Mouse (Mus musculus) lung, adult 2 months (tissue): Measurements from ENCODE around the gene Ate1.

Experiments
- CTCF ChIP-seq: fragments of 200-500 bp; IDR thresholded peaks from 2 replicates; pipeline ENCODE4 v1.5.1; 2011; ENCODE audit warnings: mild to moderate bottlenecking, low read length, control low read depth; ENCODE audit not compliant: insufficient read depth
- POLR2A ChIP-seq: fragments of 200-500 bp; IDR thresholded peaks from 2 replicates; pipeline ENCODE4 v1.6.1; 2011; ENCODE audit warnings: low read depth, mild to moderate bottlenecking, control low read depth, low read length, borderline replicate concordance; ENCODE audit errors: extremely low read depth

- TF ChIP-seq CTCF (no peak), POLR2A (no peak)
These were observed 44.4 kb upstream of the Ate1 start for GRCm38 (mm10) chr7:130564596-130564995.
